Mouse (Mus musculus) liver, postnatal 0 days (tissue): ENCODE measurements around the gene Clybl.

Experiments
- CTCF ChIP-seq: sonication (generic); IDR thresholded peaks from 2 replicates; pipeline ENCODE4 v1.5.1; 2016; ENCODE audit warnings: antibody characterized with exemption, low read depth
- EP300 ChIP-seq: IDR thresholded peaks from 2 replicates; pipeline ENCODE4 v1.6.1; 2016; ENCODE audit warnings: antibody characterized with exemption, low read depth, mild to moderate bottlenecking

GRCm38 (mm10) chr14:122361807-122362206 lies 180.3 kb downstream of the Clybl start:
- no peak for TF ChIP-seq CTCF
- TF ChIP-seq EP300: no peak
